Mouse (Mus musculus) colon, adult 2 months (tissue): ENCODE results near the gene Rpf2. TPM values are rescaled to one million over a fixed set of nuclear protein-coding genes. Genes with fewer than 3 reads are reported as not detected.

Source experiments
- polyA plus RNA-seq: library from polyadenylated mRNA; depleted of rRNA; stranded (reverse); fragments of >200 nt; gene quantifications from 2 replicates; pipeline ENCODE4 v1.2.3, GENCODE M21; 2012; rRNA removed

Rpf2 gene
- 0.65 and 1.5 TPM in 2 replicates for polyA plus RNA-seq

GRCm38 (mm10) chr10:40246374-40247165 lies at the start of gene Rpf2:
TSS of gene Rpf2 (minus strand) at chr10:40247036.

GRCm38 (mm10) chr10:40257414-40258255 lies 10.8 kb upstream of the Rpf2 start, which contains the start of gene Gtf3c6:
TSS of gene Gtf3c6 (minus strand) at chr10:40258108.

Other genes with a start within 250 kb of the Rpf2 start
- 0.07 and 0.21 TPM in 2 replicates for gene Mfsd4b1, start 221.8 kb downstream of the Rpf2 start, polyA plus RNA-seq
- 4.4 and 6.4 TPM in 2 replicates for gene Slc16a10, start 104.8 kb downstream of the Rpf2 start, polyA plus RNA-seq
- 3.1 and 3.3 TPM in 2 replicates for gene Gtf3c6, start 11.1 kb upstream of the Rpf2 start, polyA plus RNA-seq
- gene Amd1, start 55.1 kb upstream of the Rpf2 start, polyA plus RNA-seq = 4.7 and 5.5 TPM in 2 replicates
- 5.7 and 6.5 TPM in 2 replicates for gene Cdk19, start 92.5 kb upstream of the Rpf2 start, polyA plus RNA-seq